Mouse (Mus musculus) gastrocnemius, postnatal 36 days (tissue): ENCODE results near the gene Rabac1. TPM values are rescaled to one million over a fixed set of nuclear protein-coding genes. Genes with fewer than 3 reads are reported as not detected.
A peak's percentile ranks its signal among the peaks of the same experiment; 100 is the strongest.

Experiments used
- DNase-seq, 2 experiments: peaks; one replicate each; pipeline ENCODE4 v3.0.0; 2022
- intact Hi-C: fragments of 180-260 bp; cut with DNase I; formaldehyde crosslinking; loops from one replicate; pipeline ENCODE4 v1.15.1; 2025
- long read RNA-seq, 2 experiments: library from polyadenylated mRNA; stranded (forward); transcript quantifications; one replicate each; pipeline ENCODE4 v2.0.0; 2021
- total RNA-seq, 2 experiments: library from RNA; stranded (reverse); gene quantifications; 2 replicates each; pipeline ENCODE4 v1.2.3; 2021

Gene Rabac1
- 100 to 1,000 TPM; 188 to 189 TPM for total RNA-seq
- long read RNA-seq, experiment 1, transcript Rabac1-201 (5 exons, 899 nt) = major isoform, 202 of 215 reads
- long read RNA-seq, experiment 1, partial matches to known transcripts = 3 of 215 reads
- long read RNA-seq, experiment 1, other reads (novel, unspliced or antisense) = 6 of 215 reads
- long read RNA-seq, experiment 2, transcript Rabac1-201 (5 exons, 899 nt) = major isoform, 280 of 287 reads
- long read RNA-seq, experiment 2, partial matches to known transcripts = 3 of 287 reads
- long read RNA-seq, experiment 2, other reads (novel, unspliced or antisense) = 3 of 287 reads

GRCm38 (mm10) chr7:24971972-24972893 lies at the start of gene Rabac1:
Rabac1 (minus strand) TSS chr7:24972754.
- intact Hi-C loops = loop anchor here (10.0 kb wide), 1 partner anchor 157 kb away; no protein-coding TSS in a partner anchor
- peak; percentile 85 to 88 for DNase-seq

- no peak for DNase-seq
- intact Hi-C loops = no loop called here
These were observed 39.0 kb upstream of the Rabac1 start for GRCm38 (mm10) chr7:25011592-25011991.

GRCm38 (mm10) chr7:25010090-25010913 lies 37.7 kb upstream of the Rabac1 start:
- DNase-seq = no peak
- intact Hi-C loops = no loop called here

GRCm38 (mm10) chr7:25009099-25009700 lies 36.6 kb upstream of the Rabac1 start:
- intact Hi-C loops = no loop called here
- no peak for DNase-seq

GRCm38 (mm10) chr7:25008635-25009034 lies 36.1 kb upstream of the Rabac1 start:
- DNase-seq = no peak
- intact Hi-C loops = no loop called here

- intact Hi-C loops = no loop called here
- DNase-seq = no peak
These were observed 35.2 kb upstream of the Rabac1 start for GRCm38 (mm10) chr7:25007609-25008374.

- intact Hi-C loops = no loop called here
- no peak for DNase-seq
These were observed 34.2 kb upstream of the Rabac1 start for GRCm38 (mm10) chr7:25006586-25007364.

GRCm38 (mm10) chr7:25006171-25006570 lies 33.6 kb upstream of the Rabac1 start:
- no peak for DNase-seq
- intact Hi-C loops = no loop called here

GRCm38 (mm10) chr7:25005421-25006065 lies 33.0 kb upstream of the Rabac1 start, which contains the start of gene Atp1a3:
Atp1a3 (minus strand) TSS chr7:25005958.
- no peak for DNase-seq
- intact Hi-C loops = no loop called here

GRCm38 (mm10) chr7:25004806-25005205 lies 32.3 kb upstream of the Rabac1 start:
- intact Hi-C loops = no loop called here
- no peak for DNase-seq

GRCm38 (mm10) chr7:25003820-25004388 lies 31.4 kb upstream of the Rabac1 start:
- no peak for DNase-seq
- intact Hi-C loops = no loop called here

GRCm38 (mm10) chr7:25003291-25003690 lies 30.7 kb upstream of the Rabac1 start:
- intact Hi-C loops = no loop called here
- no peak for DNase-seq

- no peak for DNase-seq
- intact Hi-C loops = no loop called here
These were observed 28.2 kb upstream of the Rabac1 start for GRCm38 (mm10) chr7:25000711-25001110.

- no peak for DNase-seq
- intact Hi-C loops = no loop called here
These were observed 27.7 kb upstream of the Rabac1 start for GRCm38 (mm10) chr7:25000211-25000610.

GRCm38 (mm10) chr7:24993081-24993480 lies 20.5 kb upstream of the Rabac1 start:
- DNase-seq = no peak
- intact Hi-C loops = no loop called here

GRCm38 (mm10) chr7:24990478-24990877 lies 17.9 kb upstream of the Rabac1 start:
- intact Hi-C loops = no loop called here
- DNase-seq = no peak

- intact Hi-C loops = no loop called here
These were observed 15.4 kb upstream of the Rabac1 start for GRCm38 (mm10) chr7:24987941-24988340.

GRCm38 (mm10) chr7:24985799-24986198 lies 13.2 kb upstream of the Rabac1 start:
- no peak for DNase-seq

More at GRCm38 (mm10) chr7:24987941-24988340, 15.4 kb upstream of the Rabac1 start:
- DNase-seq = no peak

More at GRCm38 (mm10) chr7:24985799-24986198, 13.2 kb upstream of the Rabac1 start:
- intact Hi-C loops = no loop called here
